Mouse (Mus musculus): ENCODE measurements around the gene Gm11492.

DNA sequence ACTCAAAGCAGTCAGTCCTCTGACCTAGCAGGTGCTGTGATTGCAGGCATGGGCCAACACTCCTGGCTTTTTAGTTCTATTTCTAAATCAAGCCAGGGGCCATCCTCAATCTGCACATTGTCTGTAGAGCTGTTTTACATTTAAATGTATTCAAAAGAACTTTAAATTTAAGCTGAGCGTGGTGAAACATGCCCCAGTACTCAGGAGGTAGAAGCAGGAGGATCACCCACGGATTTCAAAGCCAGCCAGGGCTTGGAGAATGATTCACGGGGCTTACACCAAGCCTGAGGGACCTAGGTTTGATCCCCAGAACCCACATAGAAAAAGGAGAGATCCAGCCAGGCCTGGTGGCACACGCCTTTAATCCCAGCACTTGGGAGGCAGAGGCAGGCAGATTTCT is 13.1 kb upstream of the Gm11492 start:
- no peak for TF ChIP-seq POLR2A (IDR thresholded peaks at IDR 0.05; ENCODE audit: insufficient read depth, low read length)
- TF ChIP-seq CTCF (IDR thresholded peaks at IDR 0.05; ENCODE audit: low read depth, low read length) = no peak
